Mouse (Mus musculus) G1E (cell line): ENCODE measurements around the gene Lrrc4b.

Experiments
- CTCF ChIP-seq: IDR thresholded peaks from 2 replicates; pipeline ENCODE4 v1.5.1; 2012; ENCODE audit warnings: low read depth, low read length, inconsistent platforms, mixed read lengths
- GATA1 ChIP-seq: IDR thresholded peaks from 2 replicates; pipeline ENCODE4 v1.6.1; 2012; ENCODE audit warnings: borderline replicate concordance, low read length, inconsistent platforms, mixed read lengths
- GATA2 ChIP-seq: IDR thresholded peaks from 2 replicates; pipeline ENCODE4 v1.6.1; 2012; ENCODE audit warnings: low read depth, low read length, inconsistent platforms, borderline replicate concordance
- POLR2AphosphoS5 ChIP-seq: IDR thresholded peaks from 2 replicates; pipeline ENCODE4 v1.6.1; 2012; ENCODE audit warnings: low read depth, low read length, inconsistent platforms; ENCODE audit not compliant: insufficient replicate concordance
- TAL1 ChIP-seq: conservative IDR thresholded peaks from 2 replicates; pipeline ENCODE4 v1.6.1; 2012; ENCODE audit warnings: low read depth, low read length, inconsistent platforms, mixed read lengths

DNA sequence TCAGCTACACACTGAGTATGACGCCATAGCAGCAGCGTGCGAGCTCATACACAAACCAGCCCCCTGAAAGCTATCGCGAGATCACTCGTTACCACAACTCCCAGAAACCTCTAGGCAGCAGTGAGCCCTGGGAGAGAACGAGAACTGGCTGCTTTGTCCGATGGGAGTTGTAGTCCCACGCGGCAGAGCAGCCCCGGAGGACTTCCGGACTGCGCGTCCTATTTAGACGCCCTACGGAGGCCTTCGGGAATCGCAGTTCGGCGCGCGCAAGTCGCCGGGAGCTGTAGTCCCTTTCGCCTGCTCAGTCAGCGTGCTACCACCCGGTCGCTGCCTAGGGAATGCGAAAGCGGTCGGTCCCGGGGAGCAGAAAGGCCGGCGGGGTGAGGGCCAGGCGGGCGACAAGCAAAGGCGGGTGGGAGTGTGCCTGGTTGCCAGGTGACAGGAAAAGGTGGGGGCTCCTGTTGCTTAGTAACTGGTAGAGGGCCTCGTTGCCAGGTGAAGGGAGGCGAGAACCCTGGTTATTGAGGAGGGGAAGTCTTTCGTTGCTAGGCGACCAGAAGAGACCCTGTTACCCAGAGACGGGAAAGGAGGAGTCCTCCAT, 39.1 kb downstream of the Lrrc4b start, which contains the start of gene Josd2:
- TF ChIP-seq CTCF = no peak
- TF ChIP-seq TAL1 = no peak
- TF ChIP-seq GATA1 = no peak
- no peak for TF ChIP-seq POLR2AphosphoS5
- no peak for TF ChIP-seq GATA2
